Mouse (Mus musculus): Measurements from ENCODE around the gene Tstd1.

GRCm38 (mm10) chr1:171388376-171389102, 30.1 kb upstream of the Tstd1 start, which contains the start of gene Arhgap30:
- TF ChIP-seq POLR2A (IDR thresholded peaks at IDR 0.05; ENCODE audit: low read depth, low read length) (no peak), CTCF (conservative IDR thresholded peaks at IDR 0.05; ENCODE audit: insufficient read depth, insufficient read length, low read depth, low read length) (no peak)

Data from kidney, adult 2 months (tissue).